Mouse (Mus musculus): ENCODE data around the gene Car15.

- no peak for TF ChIP-seq HCFC1 (IDR thresholded peaks at IDR 0.05; ENCODE audit: borderline replicate concordance, insufficient read depth, low read length)
- TF ChIP-seq ZNF384 (IDR thresholded peaks at IDR 0.05; ENCODE audit: low read depth, low read length), result no peak
- TF ChIP-seq CHD2 (IDR thresholded peaks at IDR 0.05; ENCODE audit: low read depth, low read length), result no peak
- no peak for TF ChIP-seq ZC3H11A (IDR thresholded peaks at IDR 0.05; ENCODE audit: borderline replicate concordance, low read depth, low read length)
- TF ChIP-seq MAFK (IDR thresholded peaks at IDR 0.05; ENCODE audit: insufficient read depth, low read depth, low read length), result no peak
Observed at GRCm38 (mm10) chr16:17828229-17828628, 9.9 kb downstream of the Car15 start.
